Mouse (Mus musculus): ENCODE data around the gene Irf8.
"Not testable (repeated sequence)": the region's sequence is repeated elsewhere in the genome, so short reads cannot be mapped to it uniquely, and the experiment has no call there.

Irf8 gene

GRCm38 (mm10) chr8:120705163-120705562, 31.0 kb upstream of the Irf8 start:
- TF ChIP-seq CTCF (conservative IDR thresholded peaks at IDR 0.05; ENCODE audit: low read length) (no peak), NANOG (IDR thresholded peaks at IDR 0.05; ENCODE audit: borderline replicate concordance, low read length) (no peak), POU5F1 (IDR thresholded peaks at IDR 0.05; ENCODE audit: borderline replicate concordance, low read length) (no peak)
- Histone ChIP-seq H3K27me3 (ENCODE audit: insufficient read depth, low read length) (peaks cover 52% of the 10 kb centered on the region), H3K9me3 (ENCODE audit: low read length) (no peaks in the 10 kb centered on the region), H3K4me1 (replicated peaks; ENCODE audit: low read depth, low read length) (peaks cover 23% of the 10 kb centered on the region), H3K4me3 (replicated peaks; ENCODE audit: low read length) (peak overlapping the region; percentile 68), H3K36me3 (ENCODE audit: insufficient read depth, low read length) (no peaks in the 10 kb centered on the region)

- Histone ChIP-seq H3K9me3 (ENCODE audit: low read length) (no peaks in the 10 kb centered on the region), H3K27me3 (ENCODE audit: insufficient read depth, low read length) (peaks cover 42% of the 10 kb centered on the region), H3K36me3 (ENCODE audit: insufficient read depth, low read length) (no peaks in the 10 kb centered on the region), H3K4me3 (replicated peaks; ENCODE audit: low read length) (no peak overlapping the region), H3K4me1 (replicated peaks; ENCODE audit: low read depth, low read length) (peaks cover 23% of the 10 kb centered on the region)
- no peak for TF ChIP-seq POU5F1 (IDR thresholded peaks at IDR 0.05; ENCODE audit: borderline replicate concordance, low read length)
- no peak for TF ChIP-seq CTCF (conservative IDR thresholded peaks at IDR 0.05; ENCODE audit: low read length)
- TF ChIP-seq NANOG (IDR thresholded peaks at IDR 0.05; ENCODE audit: borderline replicate concordance, low read length): no peak
Observed at GRCm38 (mm10) chr8:120706193-120706592, 30.0 kb upstream of the Irf8 start.

DNA sequence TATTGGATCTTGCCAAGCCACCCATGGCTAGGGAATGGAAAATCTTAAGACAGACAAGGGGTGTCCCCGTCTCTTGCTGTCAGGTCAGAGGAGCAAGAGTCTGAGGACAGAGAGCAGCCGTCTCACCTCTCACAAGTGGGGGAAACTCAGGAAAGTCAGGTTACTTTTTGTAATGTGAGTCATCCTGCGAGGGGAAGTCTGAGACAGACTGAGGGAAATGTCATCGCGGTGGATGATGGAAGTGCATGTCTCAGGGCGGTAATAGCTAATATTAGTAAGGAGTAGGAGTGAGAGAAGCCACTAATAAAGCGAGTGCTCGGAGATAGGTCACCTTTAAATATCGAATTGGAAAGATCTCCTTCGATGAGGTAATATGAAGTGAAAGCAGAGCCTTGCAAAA, 27.0 kb upstream of the Irf8 start:
- Histone ChIP-seq H3K4me1 (replicated peaks; ENCODE audit: low read depth, low read length) (peaks cover 14% of the 10 kb centered on the region), H3K9me3 (ENCODE audit: low read length) (no peaks in the 10 kb centered on the region), H3K36me3 (ENCODE audit: insufficient read depth, low read length) (no peaks in the 10 kb centered on the region), H3K4me3 (replicated peaks; ENCODE audit: low read length) (no peak overlapping the region), H3K27me3 (ENCODE audit: insufficient read depth, low read length) (peaks cover 21% of the 10 kb centered on the region)
- TF ChIP-seq POU5F1 (IDR thresholded peaks at IDR 0.05; ENCODE audit: borderline replicate concordance, low read length): no peak
- no peak for TF ChIP-seq CTCF (conservative IDR thresholded peaks at IDR 0.05; ENCODE audit: low read length)
- TF ChIP-seq NANOG (IDR thresholded peaks at IDR 0.05; ENCODE audit: borderline replicate concordance, low read length): no peak

DNA sequence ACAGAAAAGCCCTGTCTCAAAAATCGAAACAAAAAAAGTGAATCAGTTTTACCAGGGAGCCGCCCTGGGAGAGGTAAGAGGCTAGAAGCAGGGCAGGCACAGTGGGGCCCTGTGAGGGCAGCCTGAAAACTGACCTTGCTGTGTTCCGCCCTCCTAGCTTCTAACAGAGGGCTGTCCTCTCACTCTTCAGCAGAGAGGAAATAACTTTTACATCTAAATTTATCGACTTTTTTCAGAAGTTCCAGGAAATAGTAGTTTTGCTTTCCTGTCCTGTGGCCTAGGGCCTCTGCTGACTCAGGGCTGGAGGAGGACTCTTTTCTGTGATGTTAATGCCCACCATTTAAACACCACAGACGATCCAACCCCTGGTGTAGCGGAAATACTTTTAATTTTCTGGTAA, 21.0 kb upstream of the Irf8 start:
- Histone ChIP-seq H3K4me3 (replicated peaks; ENCODE audit: low read length) (no peak overlapping the region), H3K9me3 (ENCODE audit: low read length) (no peaks in the 10 kb centered on the region), H3K27me3 (ENCODE audit: insufficient read depth, low read length) (peaks cover 4% of the 10 kb centered on the region; the same call in 1 of the 2 replicates), H3K4me1 (replicated peaks; ENCODE audit: low read depth, low read length) (no peaks in the 10 kb centered on the region), H3K36me3 (ENCODE audit: insufficient read depth, low read length) (no peaks in the 10 kb centered on the region)
- TF ChIP-seq NANOG (IDR thresholded peaks at IDR 0.05; ENCODE audit: borderline replicate concordance, low read length) (no peak), POU5F1 (IDR thresholded peaks at IDR 0.05; ENCODE audit: borderline replicate concordance, low read length) (no peak), CTCF (conservative IDR thresholded peaks at IDR 0.05; ENCODE audit: low read length) (no peak)

GRCm38 (mm10) chr8:120715996-120716680, 20.0 kb upstream of the Irf8 start:
- Histone ChIP-seq H3K4me3 (replicated peaks; ENCODE audit: low read length) (no peak overlapping the region), H3K9me3 (ENCODE audit: low read length) (no peaks in the 10 kb centered on the region), H3K4me1 (replicated peaks; ENCODE audit: low read depth, low read length) (no peaks in the 10 kb centered on the region), H3K27me3 (ENCODE audit: insufficient read depth, low read length) (peaks cover 10% of the 10 kb centered on the region), H3K36me3 (ENCODE audit: insufficient read depth, low read length) (no peaks in the 10 kb centered on the region)
- no peak for TF ChIP-seq NANOG (IDR thresholded peaks at IDR 0.05; ENCODE audit: borderline replicate concordance, low read length)
- no peak for TF ChIP-seq POU5F1 (IDR thresholded peaks at IDR 0.05; ENCODE audit: borderline replicate concordance, low read length)
- no peak for TF ChIP-seq CTCF (conservative IDR thresholded peaks at IDR 0.05; ENCODE audit: low read length)

DNA sequence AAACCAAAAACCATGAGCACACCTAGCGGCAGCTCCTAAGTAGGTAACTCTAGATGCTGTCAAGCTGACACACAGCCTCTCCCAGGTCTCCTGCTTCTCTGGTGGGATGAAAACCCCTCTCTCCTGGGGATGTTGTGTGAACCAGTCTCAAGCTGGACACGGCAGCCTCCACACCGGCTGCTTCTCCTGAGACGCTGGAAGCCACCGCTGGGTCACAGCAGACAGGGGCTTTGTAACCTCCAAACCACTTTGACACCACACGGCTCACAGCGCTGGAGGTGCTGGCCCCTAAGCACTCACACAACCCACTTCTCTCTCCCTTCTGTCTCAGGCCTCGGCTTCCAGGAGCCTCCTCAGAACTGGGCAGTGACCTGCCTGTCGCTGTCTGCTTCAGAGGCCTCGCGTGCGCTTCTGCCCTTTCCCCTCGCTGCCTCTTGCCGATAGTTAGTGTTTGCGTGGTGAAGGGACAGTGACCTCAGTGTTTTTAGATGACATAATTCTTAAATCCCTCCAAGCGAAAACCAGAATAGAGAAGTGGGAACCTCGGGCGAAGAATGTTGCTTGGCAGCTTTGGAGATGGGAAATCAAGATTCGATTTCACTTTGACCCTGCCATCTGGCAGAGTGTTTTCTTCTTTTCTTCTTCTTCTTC, 16.4 kb upstream of the Irf8 start:
- TF ChIP-seq CTCF (conservative IDR thresholded peaks at IDR 0.05; ENCODE audit: low read length) (no peak), NANOG (IDR thresholded peaks at IDR 0.05; ENCODE audit: borderline replicate concordance, low read length) (no peak), POU5F1 (IDR thresholded peaks at IDR 0.05; ENCODE audit: borderline replicate concordance, low read length) (no peak)
- no peak overlapping the region for H3K4me3 ChIP-seq (replicated peaks; ENCODE audit: low read length)
- no peaks in the 10 kb centered on the region for H3K4me1 ChIP-seq (replicated peaks; ENCODE audit: low read depth, low read length)
- H3K27me3 ChIP-seq (ENCODE audit: insufficient read depth, low read length): peaks cover 13% of the 10 kb centered on the region
- H3K9me3 ChIP-seq (ENCODE audit: low read length): no peaks in the 10 kb centered on the region
- no peaks in the 10 kb centered on the region for H3K36me3 ChIP-seq (ENCODE audit: insufficient read depth, low read length)

GRCm38 (mm10) chr8:120723025-120723424, 13.1 kb upstream of the Irf8 start:
- Histone ChIP-seq H3K36me3 (ENCODE audit: insufficient read depth, low read length) (no peaks in the 10 kb centered on the region), H3K27me3 (ENCODE audit: insufficient read depth, low read length) (peaks cover 18% of the 10 kb centered on the region), H3K9me3 (ENCODE audit: low read length) (no peaks in the 10 kb centered on the region), H3K4me1 (replicated peaks; ENCODE audit: low read depth, low read length) (0 out of 2 replicates have a peak, but pooled peaks cover 6% of the 10 kb centered on the region), H3K4me3 (replicated peaks; ENCODE audit: low read length) (no peak overlapping the region)
- TF ChIP-seq CTCF (conservative IDR thresholded peaks at IDR 0.05; ENCODE audit: low read length): peak; percentile 75
- TF ChIP-seq NANOG (IDR thresholded peaks at IDR 0.05; ENCODE audit: borderline replicate concordance, low read length): no peak
- no peak for TF ChIP-seq POU5F1 (IDR thresholded peaks at IDR 0.05; ENCODE audit: borderline replicate concordance, low read length)

DNA sequence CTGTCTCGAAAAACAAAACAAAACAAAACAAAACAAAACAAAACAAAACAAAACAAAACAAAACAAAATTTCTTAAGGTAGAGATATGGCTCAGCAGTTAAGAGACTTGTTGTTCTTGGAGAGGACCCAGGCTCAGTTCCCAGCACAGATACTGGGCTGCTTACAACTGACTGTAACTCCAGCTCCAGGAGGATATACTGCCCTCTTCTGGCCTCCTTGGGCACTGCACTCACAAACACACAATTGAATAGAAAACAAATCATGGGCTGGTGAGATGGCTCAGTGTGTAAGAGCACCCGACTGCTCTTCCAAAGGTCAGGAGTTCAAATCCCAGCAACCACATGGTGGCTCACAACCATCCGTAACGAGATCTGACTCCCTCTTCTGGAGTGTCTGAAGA, 12.1 kb upstream of the Irf8 start:
- not testable (repeated sequence) for H3K4me3 ChIP-seq (replicated peaks; ENCODE audit: low read length); H3K36me3 ChIP-seq (ENCODE audit: insufficient read depth, low read length); H3K9me3 ChIP-seq (ENCODE audit: low read length); H3K4me1 ChIP-seq (replicated peaks; ENCODE audit: low read depth, low read length)
- peak; percentile 49 for TF ChIP-seq CTCF (conservative IDR thresholded peaks at IDR 0.05; ENCODE audit: low read length)
- H3K27me3 ChIP-seq (ENCODE audit: insufficient read depth, low read length): peaks cover 22% of the 10 kb centered on the region
